Mouse (Mus musculus): ENCODE measurements around the gene Ppp4r3a.
"Not testable (repeated sequence)": the region's sequence is repeated elsewhere in the genome, so short reads cannot be mapped to it uniquely, and the experiment has no call there.

The Ppp4r3a gene

DNA sequence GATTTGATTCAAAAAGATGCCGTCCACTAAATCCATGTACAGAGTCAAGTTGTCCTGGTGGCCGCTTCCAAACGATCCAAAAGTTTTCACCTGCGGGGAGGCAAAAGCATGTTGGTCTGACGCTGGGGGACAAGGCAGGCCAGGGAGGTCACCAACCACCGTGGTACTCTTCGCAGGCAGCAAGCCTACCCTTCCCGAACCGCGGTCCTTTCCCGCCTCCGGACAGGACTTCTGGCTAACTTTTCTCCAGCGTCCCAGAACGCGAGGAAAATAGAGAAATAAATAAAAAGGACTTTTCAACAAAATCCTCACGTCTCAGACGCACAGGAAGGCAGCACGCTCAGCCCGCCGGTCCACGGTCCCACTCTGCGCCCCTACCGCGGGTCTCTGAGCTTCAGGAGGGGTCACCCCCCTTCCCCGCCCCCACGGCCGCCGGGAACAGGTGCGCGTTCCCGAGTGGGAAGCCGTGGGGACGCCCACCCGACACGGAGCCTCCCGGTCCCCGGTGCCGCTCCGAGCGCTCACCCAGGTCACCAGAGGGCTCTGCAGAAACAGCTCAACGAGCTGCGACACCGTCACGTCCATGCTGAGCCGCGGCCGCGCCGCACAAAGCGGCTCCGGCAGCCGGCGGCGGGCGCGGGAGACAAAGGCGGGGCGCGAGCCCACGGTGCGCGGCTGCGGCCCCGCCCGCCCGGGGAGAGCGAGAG is 55.1 kb downstream of the Ppp4r3a start:
- peak; percentile 87 for DNase-seq

GRCm38 (mm10) chr12:101027451-101028246 is 55.9 kb downstream of the Ppp4r3a start:
- peak; percentile 90 for DNase-seq

DNA sequence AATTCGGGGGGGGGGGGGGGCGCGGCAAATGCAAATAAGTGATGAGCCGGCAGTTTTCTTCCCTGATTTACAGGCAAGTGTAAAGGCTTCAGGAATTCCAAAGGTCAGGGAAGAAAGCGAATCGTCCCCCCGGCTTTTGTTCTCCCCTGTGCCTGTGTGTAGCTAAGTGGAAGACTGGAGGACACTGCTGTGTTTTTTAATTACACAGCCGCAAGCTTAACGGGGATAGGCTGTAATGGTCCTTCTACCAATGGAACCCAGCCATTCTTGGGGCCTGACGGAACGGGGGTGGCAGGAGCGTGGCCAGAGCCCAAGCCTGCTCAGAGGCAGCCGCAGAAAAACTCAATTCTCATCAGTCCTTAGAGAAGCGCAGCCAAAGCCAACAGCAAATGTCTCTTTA is 56.6 kb downstream of the Ppp4r3a start:
- DNase-seq: peak; percentile 88

DNA sequence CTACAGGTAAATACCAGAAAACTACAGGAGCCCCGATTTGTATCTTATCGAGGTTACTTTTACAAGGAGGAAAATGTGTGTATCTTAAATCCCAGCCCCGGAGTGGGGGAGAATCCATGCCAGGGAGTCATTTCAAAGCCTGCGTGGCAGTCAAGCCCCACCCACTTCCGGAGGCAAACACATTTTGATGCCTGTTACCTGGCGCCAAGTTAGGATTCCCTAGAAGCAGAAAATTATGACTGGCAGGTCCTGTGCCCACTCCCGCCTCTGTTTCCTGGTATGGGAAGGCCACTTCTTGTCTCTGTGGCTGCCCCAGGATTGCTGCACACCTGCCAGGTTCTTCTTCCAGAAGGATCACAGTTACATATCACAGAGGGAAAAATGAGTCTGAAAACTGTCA is 57.0 kb downstream of the Ppp4r3a start:
- DNase-seq: peak; percentile 93

- DNase-seq: peak; percentile 80
These were observed 57.5 kb downstream of the Ppp4r3a start for GRCm38 (mm10) chr12:101026025-101026424.

DNA sequence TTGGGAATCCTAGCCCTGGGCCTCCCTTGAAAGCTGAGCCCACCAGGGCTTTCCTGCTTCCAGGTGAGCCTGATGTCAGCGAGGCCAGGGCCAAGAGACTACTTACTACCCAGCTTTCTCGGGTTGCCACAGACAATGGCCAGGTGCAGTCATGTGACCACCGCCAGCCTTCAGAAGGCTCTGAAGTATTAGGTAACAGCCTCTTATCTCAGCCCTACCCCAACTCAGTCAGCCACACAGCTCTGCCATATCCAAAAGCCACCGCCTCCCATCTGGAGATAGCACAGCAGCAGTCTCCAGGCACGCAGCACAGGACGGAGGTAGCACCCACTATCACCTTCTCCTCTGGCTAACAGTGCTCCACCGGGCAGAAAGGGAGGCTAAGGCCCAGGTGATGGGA is 58.1 kb downstream of the Ppp4r3a start:
- peak; percentile 85 for DNase-seq

DNA sequence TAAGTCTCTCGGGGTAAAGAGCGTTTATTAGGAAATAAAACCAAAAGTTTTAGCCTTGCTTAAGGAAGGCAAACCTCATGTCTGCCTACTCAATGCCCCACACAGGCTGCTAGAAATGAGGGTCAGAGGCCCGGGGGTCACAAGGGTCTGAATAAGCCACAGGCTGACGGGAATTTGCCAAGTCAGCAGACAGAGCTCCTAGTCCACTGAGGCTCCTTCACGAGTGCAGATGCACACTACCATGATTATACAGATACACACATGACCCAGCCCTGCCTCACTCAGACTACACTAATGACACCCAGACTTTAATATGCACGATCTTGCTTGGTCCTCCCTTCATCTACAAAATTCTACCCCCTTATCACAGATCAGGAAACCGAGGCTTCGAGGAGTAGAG is 58.7 kb downstream of the Ppp4r3a start:
- DNase-seq: no peak

- peak; percentile 82 for DNase-seq
These were observed 60.4 kb downstream of the Ppp4r3a start for GRCm38 (mm10) chr12:101023143-101023542.

- peak; percentile 85 for DNase-seq
These were observed 61.1 kb downstream of the Ppp4r3a start for GRCm38 (mm10) chr12:101022353-101022752.

DNA sequence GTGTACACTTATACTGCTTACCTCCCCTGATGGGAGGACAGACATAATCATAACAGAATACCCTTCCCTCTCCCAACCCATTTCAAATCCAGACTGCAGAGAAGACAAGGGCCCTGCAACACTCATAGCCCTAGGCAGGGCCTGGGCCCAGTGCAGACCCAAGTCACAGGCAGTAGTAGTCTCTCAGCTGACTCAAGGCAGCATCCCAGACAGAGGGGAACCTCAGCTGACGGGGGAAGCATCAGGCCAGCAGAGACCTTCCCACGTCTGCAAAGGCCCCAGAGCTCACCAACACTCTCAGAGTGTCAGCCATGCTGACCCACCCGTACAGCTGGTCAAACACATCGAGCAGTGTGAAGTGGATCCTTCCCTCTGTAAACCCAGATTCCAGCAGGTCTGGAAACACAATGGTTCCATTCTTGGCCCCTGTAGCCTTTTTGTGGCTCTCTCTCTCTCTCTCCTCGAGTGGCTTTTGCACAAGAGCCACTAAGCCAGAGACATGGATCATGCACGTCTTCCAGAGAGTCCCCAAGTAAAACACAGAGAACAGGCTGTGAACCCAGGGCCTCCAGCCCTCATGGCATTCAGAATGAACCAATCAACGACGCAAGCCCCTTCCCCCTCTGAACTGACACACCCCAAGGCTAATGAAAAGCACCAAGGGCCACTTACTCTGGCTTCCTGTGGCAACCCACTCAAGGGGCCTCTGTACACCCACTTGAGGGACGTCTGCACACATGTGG is 61.8 kb downstream of the Ppp4r3a start:
- DNase-seq: peak; percentile 60

- DNase-seq: peak; percentile 85
These were observed 63.1 kb downstream of the Ppp4r3a start for GRCm38 (mm10) chr12:101020210-101021015.

- peak; percentile 83 for DNase-seq
These were observed 64.1 kb downstream of the Ppp4r3a start for GRCm38 (mm10) chr12:101019443-101019842.

DNA sequence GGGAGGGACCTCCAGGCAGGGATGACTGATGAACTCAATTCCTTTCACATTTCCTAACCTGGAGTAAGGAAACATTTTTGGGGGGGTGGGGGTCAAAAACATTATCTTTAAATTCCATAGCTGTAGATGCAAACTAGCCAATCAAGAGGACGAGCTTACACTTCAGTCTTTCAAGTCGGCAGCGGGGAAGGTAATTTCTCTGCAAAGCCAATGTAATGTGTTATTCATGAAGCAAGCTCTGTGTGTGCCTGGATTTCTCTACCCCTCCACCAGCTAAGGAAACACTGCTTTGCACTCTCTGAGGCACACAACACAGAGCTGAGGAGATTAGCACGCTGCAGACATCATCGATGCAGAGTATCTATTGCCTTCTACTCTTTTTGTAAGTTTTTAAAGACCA is 64.5 kb downstream of the Ppp4r3a start:
- DNase-seq: no peak

GRCm38 (mm10) chr12:101017971-101018371 is 65.5 kb downstream of the Ppp4r3a start:
- peak; percentile 98 for DNase-seq

DNA sequence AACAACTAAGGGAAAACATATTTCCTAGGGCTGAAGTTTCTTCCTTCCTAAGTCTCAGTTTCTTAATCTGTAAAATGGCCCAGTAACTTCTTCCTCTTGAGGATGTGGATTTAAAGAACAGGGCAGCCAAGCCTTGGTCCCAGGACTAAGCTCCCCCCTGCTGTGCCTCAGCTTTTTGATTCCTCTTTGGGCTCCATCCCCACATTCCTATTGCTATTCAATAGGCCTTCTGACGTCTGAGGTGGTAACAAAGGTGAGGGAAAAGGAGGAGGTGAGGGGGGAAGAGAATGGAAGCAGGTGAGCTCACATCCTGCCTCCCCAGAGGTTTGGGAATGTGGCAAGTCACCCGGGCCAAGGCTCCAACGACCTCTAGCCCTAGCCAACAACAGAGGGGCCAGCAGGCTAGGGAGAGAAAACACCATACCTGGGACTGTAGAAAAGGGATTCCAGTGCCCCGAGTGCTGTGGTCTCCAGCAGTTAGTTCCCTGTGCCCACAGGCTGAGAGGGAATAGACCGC is 67.0 kb downstream of the Ppp4r3a start:
- DNase-seq: no peak

DNA sequence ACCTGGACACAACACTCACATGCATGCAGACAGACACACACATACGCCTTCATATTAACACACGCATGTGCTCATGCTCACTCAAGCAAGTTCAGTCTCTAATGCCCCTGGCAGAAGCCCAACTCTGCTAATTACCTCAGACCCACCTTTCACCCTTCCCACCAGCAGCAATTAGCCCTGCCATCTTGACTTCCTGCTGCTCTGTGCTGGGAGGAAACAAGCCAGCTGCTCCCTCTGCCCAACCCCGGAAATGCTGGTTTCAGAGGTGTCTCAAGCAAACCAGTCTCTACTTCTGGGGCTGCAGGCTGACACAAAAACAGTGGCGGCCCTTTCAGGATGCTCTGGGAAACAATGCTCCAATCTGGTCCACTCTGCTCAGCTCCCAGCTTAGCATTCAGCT is 67.6 kb downstream of the Ppp4r3a start:
- DNase-seq: peak; percentile 94

DNA sequence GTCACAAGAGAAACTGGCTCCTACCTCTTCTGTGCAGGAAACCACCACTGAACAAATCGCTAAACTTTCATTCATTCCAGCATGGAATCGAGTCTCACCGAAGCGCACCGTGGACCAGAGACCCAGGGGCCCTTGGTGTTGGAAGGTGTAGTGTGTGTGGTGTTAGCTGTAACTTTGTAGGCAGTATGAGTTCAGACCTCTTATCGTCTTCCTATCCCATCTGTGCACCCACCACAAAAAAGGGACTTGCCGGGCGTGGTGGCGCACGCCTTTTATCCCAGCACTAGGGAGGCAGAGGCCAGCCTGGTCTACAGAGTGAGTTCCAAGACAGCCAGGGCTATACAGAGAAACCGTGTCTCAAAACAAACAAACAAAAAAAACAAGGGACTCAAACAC is 68.3 kb downstream of the Ppp4r3a start:
- DNase-seq: no peak

DNA sequence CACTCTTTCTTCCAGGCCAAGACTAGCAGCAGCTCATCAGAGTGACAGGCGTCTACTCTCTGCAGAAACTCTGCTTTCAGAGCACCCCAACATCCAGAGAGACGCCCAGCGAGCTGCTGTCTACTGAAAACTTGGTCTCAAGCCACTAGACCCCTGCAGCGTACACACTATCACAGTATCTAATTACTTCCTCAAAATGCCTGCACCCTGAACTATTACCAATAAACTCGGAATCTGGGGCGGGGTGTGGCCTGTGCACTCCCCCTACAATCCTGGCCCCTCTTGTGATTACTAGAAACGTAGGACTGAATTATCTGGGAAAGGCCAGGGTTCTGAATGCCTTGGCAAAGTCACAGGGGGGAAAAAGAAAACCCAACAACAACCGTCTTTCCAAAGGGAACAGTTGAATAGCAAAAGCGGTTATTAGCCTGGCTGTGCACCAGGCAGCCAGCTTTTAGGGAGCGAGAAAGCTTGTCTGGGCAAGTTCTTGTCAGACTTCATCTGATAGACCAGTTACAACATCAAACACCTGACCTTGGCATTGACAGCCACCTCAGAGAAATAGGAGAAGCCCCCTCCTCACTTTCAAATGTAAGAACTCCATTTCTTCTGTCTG is 68.8 kb downstream of the Ppp4r3a start:
- no peak for DNase-seq

GRCm38 (mm10) chr12:101013668-101014067 is 69.8 kb downstream of the Ppp4r3a start:
- not testable (repeated sequence) for DNase-seq

DNA sequence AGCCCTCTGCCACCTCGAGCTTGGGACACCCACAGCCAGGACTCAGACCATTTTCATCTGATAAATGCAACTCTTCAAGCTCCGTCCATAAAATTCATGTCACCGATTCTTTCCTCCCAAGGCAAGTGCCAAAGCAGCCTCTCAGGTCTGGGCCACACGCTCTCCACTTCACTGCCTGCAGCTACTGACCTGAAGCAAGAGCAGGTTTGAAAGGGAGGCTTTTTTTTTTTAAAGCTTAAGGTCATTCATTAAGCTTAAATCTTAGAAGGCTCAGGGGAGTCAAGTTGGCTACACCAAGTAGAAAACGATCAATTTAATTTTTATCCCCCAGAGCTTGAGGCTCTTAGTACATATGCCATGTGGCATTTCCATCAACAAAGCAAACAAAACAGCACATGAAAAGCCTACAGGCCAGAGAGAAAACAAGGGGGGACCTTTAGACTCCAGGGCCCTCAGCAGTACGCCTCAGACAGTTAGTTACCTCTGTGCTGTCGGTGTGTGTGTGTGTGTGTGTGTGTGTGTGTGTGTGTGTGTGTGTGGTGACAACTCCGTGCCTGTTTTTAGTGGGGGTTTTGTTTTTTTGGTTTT is 70.3 kb downstream of the Ppp4r3a start:
- DNase-seq: no peak
